Mouse (Mus musculus) cerebellum, adult 2 months (tissue): ENCODE results near the gene Angptl6. TPM values are rescaled to one million over a fixed set of nuclear protein-coding genes. Genes with fewer than 3 reads are reported as not detected.

Experiments
- DNase-seq, 2 experiments: peaks; one replicate each; pipeline ENCODE4 v3.0.0; 2021
- H3K27ac ChIP-seq: fragments of 200-500 bp; 2 replicates; pipeline ENCODE4 v1.5.1; 2012; ENCODE audit warnings: low read length, control low read depth, inconsistent platforms; ENCODE audit not compliant: insufficient read depth
- H3K27me3 ChIP-seq: fragments of 200-500 bp; 2 replicates; pipeline ENCODE4 v1.6.1; 2012; ENCODE audit warnings: inconsistent platforms, mild to moderate bottlenecking, low read length, moderate library complexity; ENCODE audit not compliant: control insufficient read depth, insufficient read depth
- H3K4me1 ChIP-seq: fragments of 200-500 bp; 2 replicates; pipeline ENCODE4 v1.6.1; 2011; ENCODE audit warnings: low read length; ENCODE audit not compliant: control insufficient read depth, insufficient read depth
- H3K4me3 ChIP-seq: fragments of 200-500 bp; replicated peaks from 2 replicates; pipeline ENCODE3; 2011; ENCODE audit warnings: mild to moderate bottlenecking, low read depth, low read length, control low read depth; ENCODE audit not compliant: insufficient read depth
- CTCF ChIP-seq: fragments of 200-500 bp; IDR thresholded peaks from 2 replicates; pipeline ENCODE4 v1.5.1; 2011; ENCODE audit warnings: low read depth, mild to moderate bottlenecking, control low read depth, low read length, moderate library complexity, borderline replicate concordance; ENCODE audit not compliant: insufficient read depth
- POLR2A ChIP-seq: fragments of 200-500 bp; IDR thresholded peaks from 2 replicates; pipeline ENCODE4 v1.6.1; 2011; ENCODE audit warnings: low read length, control low read depth, borderline replicate concordance; ENCODE audit not compliant: insufficient read depth
- WGBS: fragments of 180-500 bp; shearing (Covaris S2); methylation state at CpG from one replicate; pipeline ENCODE4 v1.1.7; 2018; 5-methylcytosine and 5-hydroxymethylcytosine counted together
- polyA plus RNA-seq: library from polyadenylated mRNA; depleted of rRNA; stranded (reverse); fragments of >200 nt; gene quantifications from 2 replicates; pipeline ENCODE4 v1.2.3, GENCODE M21; 2012

Gene Angptl6
- polyA plus RNA-seq, 1 experiment: 11.1 TPM

- 90% methylated on average over 5 of the region's 5 CpGs for WGBS
These were observed 10.9 kb upstream of the Angptl6 start for GRCm38 (mm10) chr9:20890411-20890810.

GRCm38 (mm10) chr9:20889185-20890141 is 9.9 kb upstream of the Angptl6 start:
- 74% methylated on average over 29 of the region's 29 CpGs for WGBS
- Histone ChIP-seq H3K27me3 (no peaks in the 10 kb centered on the region), H3K27ac (no peak overlapping the region), H3K4me3 (no peak overlapping the region), H3K4me1 (no peaks in the 10 kb centered on the region)
- DNase-seq: no peak
- no peak for TF ChIP-seq CTCF
- TF ChIP-seq POLR2A: no peak

More at GRCm38 (mm10) chr9:20890411-20890810, 10.9 kb upstream of the Angptl6 start:
- Histone ChIP-seq H3K27me3 (no peaks in the 10 kb centered on the region), H3K27ac (no peak overlapping the region), H3K4me3 (no peak overlapping the region), H3K4me1 (no peaks in the 10 kb centered on the region)
- TF ChIP-seq POLR2A (no peak), CTCF (no peak)
- no peak for DNase-seq

GRCm38 (mm10) chr9:20888386-20888765 is 8.8 kb upstream of the Angptl6 start:
- Histone ChIP-seq H3K4me1 (no peaks in the 10 kb centered on the region), H3K4me3 (peak overlapping the region; percentile 70), H3K27ac (no peak overlapping the region), H3K27me3 (no peaks in the 10 kb centered on the region)
- DNase-seq: no peak
- TF ChIP-seq POLR2A (no peak), CTCF (no peak)
- under 1% methylated on average over 29 of the region's 30 CpGs for WGBS

- Histone ChIP-seq H3K4me1 (no peaks in the 10 kb centered on the region), H3K27ac (peak within 1 kb of the TSS; percentile 85), H3K27me3 (no peaks in the 10 kb centered on the region), H3K4me3 (peak within 1 kb of the TSS; percentile 70)
- WGBS: under 1% methylated on average over 34 of the region's 43 CpGs
- no peak for TF ChIP-seq CTCF
- TF ChIP-seq POLR2A: peak; percentile 79
- DNase-seq: peak; percentile 96 to 97
These were observed 8.3 kb upstream of the Angptl6 start, which contains the start of gene Ppan for GRCm38 (mm10) chr9:20887704-20888385. Gene Ppan, plus strand, starts transcription at chr9:20888175.

GRCm38 (mm10) chr9:20887191-20887590 is 7.7 kb upstream of the Angptl6 start:
- TF ChIP-seq POLR2A (no peak), CTCF (no peak)
- no peaks in the 10 kb centered on the region for H3K27me3 ChIP-seq
- no peak overlapping the region for H3K4me3 ChIP-seq
- H3K4me1 ChIP-seq: no peaks in the 10 kb centered on the region
- H3K27ac ChIP-seq: no peak overlapping the region
- WGBS: 86% methylated on average over 6 of the region's 6 CpGs
- no peak for DNase-seq

GRCm38 (mm10) chr9:20886563-20886962 is 7.0 kb upstream of the Angptl6 start:
- Histone ChIP-seq H3K27me3 (no peaks in the 10 kb centered on the region), H3K4me1 (no peaks in the 10 kb centered on the region), H3K4me3 (no peak overlapping the region), H3K27ac (no peak overlapping the region)
- DNase-seq: no peak
- WGBS: 87% methylated on average over 2 of the region's 2 CpGs
- TF ChIP-seq CTCF (no peak), POLR2A (no peak)

GRCm38 (mm10) chr9:20878710-20879065 is 839 bp downstream of the Angptl6 start:
- Histone ChIP-seq H3K4me1 (0 out of 2 replicates have a peak, but pooled peaks cover 2% of the 10 kb centered on the region), H3K4me3 (peak overlapping the region; percentile 60), H3K27ac (peak overlapping the region; percentile 83), H3K27me3 (no peaks in the 10 kb centered on the region)
- no peak for DNase-seq
- 12% methylated on average over 10 of the region's 10 CpGs for WGBS
- no peak for TF ChIP-seq POLR2A
